Mouse (Mus musculus): ENCODE data around the gene Egfr.

Gene Egfr

GRCm38 (mm10) chr11:16830531-16831227 lies 78.7 kb downstream of the Egfr start:
- no peaks in the 10 kb centered on the region for H3K36me3 ChIP-seq (ENCODE audit: control insufficient read depth, insufficient read depth, low read length, poor library complexity, severe bottlenecking)
- no peaks in the 10 kb centered on the region for H3K27me3 ChIP-seq (ENCODE audit: control insufficient read depth, insufficient read depth, low read length, poor library complexity, severe bottlenecking)
- DNase-seq (ENCODE audit: low read depth, low spot score) = no peak

GRCm38 (mm10) chr11:16831974-16832464 lies 80.0 kb downstream of the Egfr start:
- H3K27me3 ChIP-seq (ENCODE audit: control insufficient read depth, insufficient read depth, low read length, poor library complexity, severe bottlenecking) = no peaks in the 10 kb centered on the region
- H3K36me3 ChIP-seq (ENCODE audit: control insufficient read depth, insufficient read depth, low read length, poor library complexity, severe bottlenecking) = no peaks in the 10 kb centered on the region
- DNase-seq (ENCODE audit: low read depth, low spot score) = no peak

GRCm38 (mm10) chr11:16838772-16839171 lies 86.8 kb downstream of the Egfr start:
- no peaks in the 10 kb centered on the region for H3K27me3 ChIP-seq (ENCODE audit: control insufficient read depth, insufficient read depth, low read length, poor library complexity, severe bottlenecking)
- no peak for DNase-seq (ENCODE audit: low read depth, low spot score)

GRCm38 (mm10) chr11:16842924-16843323 lies 90.9 kb downstream of the Egfr start:
- DNase-seq (ENCODE audit: low read depth, low spot score) = no peak
- H3K27me3 ChIP-seq (ENCODE audit: control insufficient read depth, insufficient read depth, low read length, poor library complexity, severe bottlenecking) = no peaks in the 10 kb centered on the region
- no peaks in the 10 kb centered on the region for H3K36me3 ChIP-seq (ENCODE audit: control insufficient read depth, insufficient read depth, low read length, poor library complexity, severe bottlenecking)

More at GRCm38 (mm10) chr11:16838772-16839171, 86.8 kb downstream of the Egfr start:
- no peaks in the 10 kb centered on the region for H3K36me3 ChIP-seq (ENCODE audit: control insufficient read depth, insufficient read depth, low read length, poor library complexity, severe bottlenecking)

- Histone ChIP-seq H3K27me3 (ENCODE audit: control insufficient read depth, insufficient read depth, low read length, poor library complexity, severe bottlenecking) (no peaks in the 10 kb centered on the region), H3K36me3 (ENCODE audit: control insufficient read depth, insufficient read depth, low read length, poor library complexity, severe bottlenecking) (no peaks in the 10 kb centered on the region)
- no peak for DNase-seq (ENCODE audit: low read depth, low spot score)
These were observed 92.0 kb downstream of the Egfr start for GRCm38 (mm10) chr11:16843889-16844568.

GRCm38 (mm10) chr11:16848881-16849280 lies 96.9 kb downstream of the Egfr start:
- H3K36me3 ChIP-seq (ENCODE audit: control insufficient read depth, insufficient read depth, low read length, poor library complexity, severe bottlenecking) = no peaks in the 10 kb centered on the region
- DNase-seq (ENCODE audit: low read depth, low spot score) = no peak

GRCm38 (mm10) chr11:16851361-16851760 lies 99.4 kb downstream of the Egfr start:
- DNase-seq (ENCODE audit: low read depth, low spot score) = no peak
- H3K27me3 ChIP-seq (ENCODE audit: control insufficient read depth, insufficient read depth, low read length, poor library complexity, severe bottlenecking) = no peaks in the 10 kb centered on the region
- H3K36me3 ChIP-seq (ENCODE audit: control insufficient read depth, insufficient read depth, low read length, poor library complexity, severe bottlenecking) = no peaks in the 10 kb centered on the region

More at GRCm38 (mm10) chr11:16848881-16849280, 96.9 kb downstream of the Egfr start:
- no peaks in the 10 kb centered on the region for H3K27me3 ChIP-seq (ENCODE audit: control insufficient read depth, insufficient read depth, low read length, poor library complexity, severe bottlenecking)

- Histone ChIP-seq H3K27me3 (ENCODE audit: control insufficient read depth, insufficient read depth, low read length, poor library complexity, severe bottlenecking) (no peaks in the 10 kb centered on the region), H3K36me3 (ENCODE audit: control insufficient read depth, insufficient read depth, low read length, poor library complexity, severe bottlenecking) (no peaks in the 10 kb centered on the region)
- DNase-seq (ENCODE audit: low read depth, low spot score) = no peak
These were observed 102.1 kb downstream of the Egfr start for GRCm38 (mm10) chr11:16854111-16854510.

GRCm38 (mm10) chr11:16857346-16857745 lies 105.3 kb downstream of the Egfr start:
- no peaks in the 10 kb centered on the region for H3K27me3 ChIP-seq (ENCODE audit: control insufficient read depth, insufficient read depth, low read length, poor library complexity, severe bottlenecking)

GRCm38 (mm10) chr11:16861037-16861436 lies 109.0 kb downstream of the Egfr start:
- H3K36me3 ChIP-seq (ENCODE audit: control insufficient read depth, insufficient read depth, low read length, poor library complexity, severe bottlenecking) = no peaks in the 10 kb centered on the region
- H3K27me3 ChIP-seq (ENCODE audit: control insufficient read depth, insufficient read depth, low read length, poor library complexity, severe bottlenecking) = no peaks in the 10 kb centered on the region
- no peak for DNase-seq (ENCODE audit: low read depth, low spot score)

More at GRCm38 (mm10) chr11:16857346-16857745, 105.3 kb downstream of the Egfr start:
- no peaks in the 10 kb centered on the region for H3K36me3 ChIP-seq (ENCODE audit: control insufficient read depth, insufficient read depth, low read length, poor library complexity, severe bottlenecking)
- DNase-seq (ENCODE audit: low read depth, low spot score) = no peak

- no peak for DNase-seq (ENCODE audit: low read depth, low spot score)
- Histone ChIP-seq H3K27me3 (ENCODE audit: control insufficient read depth, insufficient read depth, low read length, poor library complexity, severe bottlenecking) (no peaks in the 10 kb centered on the region), H3K36me3 (ENCODE audit: control insufficient read depth, insufficient read depth, low read length, poor library complexity, severe bottlenecking) (no peaks in the 10 kb centered on the region)
These were observed 111.5 kb downstream of the Egfr start for GRCm38 (mm10) chr11:16863547-16863946.

GRCm38 (mm10) chr11:16864980-16865561 lies 113.1 kb downstream of the Egfr start:
- H3K27me3 ChIP-seq (ENCODE audit: control insufficient read depth, insufficient read depth, low read length, poor library complexity, severe bottlenecking) = no peaks in the 10 kb centered on the region
- DNase-seq (ENCODE audit: low read depth, low spot score) = no peak
- no peaks in the 10 kb centered on the region for H3K36me3 ChIP-seq (ENCODE audit: control insufficient read depth, insufficient read depth, low read length, poor library complexity, severe bottlenecking)

GRCm38 (mm10) chr11:16868051-16868450 lies 116.0 kb downstream of the Egfr start:
- H3K27me3 ChIP-seq (ENCODE audit: control insufficient read depth, insufficient read depth, low read length, poor library complexity, severe bottlenecking) = no peaks in the 10 kb centered on the region
- DNase-seq (ENCODE audit: low read depth, low spot score) = no peak
- H3K36me3 ChIP-seq (ENCODE audit: control insufficient read depth, insufficient read depth, low read length, poor library complexity, severe bottlenecking) = no peaks in the 10 kb centered on the region

- H3K36me3 ChIP-seq (ENCODE audit: control insufficient read depth, insufficient read depth, low read length, poor library complexity, severe bottlenecking) = no peaks in the 10 kb centered on the region
These were observed 117.5 kb downstream of the Egfr start for GRCm38 (mm10) chr11:16869506-16869905.

GRCm38 (mm10) chr11:16871120-16871519 lies 119.1 kb downstream of the Egfr start:
- no peaks in the 10 kb centered on the region for H3K36me3 ChIP-seq (ENCODE audit: control insufficient read depth, insufficient read depth, low read length, poor library complexity, severe bottlenecking)
- peak; percentile 64 for DNase-seq (ENCODE audit: low read depth, low spot score)

More at GRCm38 (mm10) chr11:16869506-16869905, 117.5 kb downstream of the Egfr start:
- H3K27me3 ChIP-seq (ENCODE audit: control insufficient read depth, insufficient read depth, low read length, poor library complexity, severe bottlenecking) = no peaks in the 10 kb centered on the region
- no peak for DNase-seq (ENCODE audit: low read depth, low spot score)

More at GRCm38 (mm10) chr11:16871120-16871519, 119.1 kb downstream of the Egfr start:
- no peaks in the 10 kb centered on the region for H3K27me3 ChIP-seq (ENCODE audit: control insufficient read depth, insufficient read depth, low read length, poor library complexity, severe bottlenecking)

Measured in splenic B cell, adult 2 months (primary cell).